Mouse (Mus musculus): ENCODE measurements around the gene Cmtm5.
"Not testable (repeated sequence)": the region's sequence is repeated elsewhere in the genome, so short reads cannot be mapped to it uniquely, and the experiment has no call there.

Gene Cmtm5

GRCm38 (mm10) chr14:54932645-54933150 lies 3.4 kb upstream of the Cmtm5 start, which contains the start of gene Il25:
TSS of gene Il25 (plus strand) at chr14:54932695.
- no peak for DNase-seq (ENCODE audit: low spot score in 2 of 2)

- no peak for DNase-seq (ENCODE audit: low spot score in 2 of 2)
These were observed 735 bp downstream of the Cmtm5 start for GRCm38 (mm10) chr14:54936831-54937160.

- DNase-seq (ENCODE audit: low spot score in 2 of 2), result no peak
These were observed 1.5 kb downstream of the Cmtm5 start for GRCm38 (mm10) chr14:54937361-54938182.

GRCm38 (mm10) chr14:54938431-54939219 lies 2.6 kb downstream of the Cmtm5 start:
- no peak for DNase-seq (ENCODE audit: low spot score in 2 of 2)

GRCm38 (mm10) chr14:54939434-54940175 lies 3.5 kb downstream of the Cmtm5 start:
- no peak for DNase-seq (ENCODE audit: low spot score in 2 of 2)

GRCm38 (mm10) chr14:54940176-54940530 lies 4.1 kb downstream of the Cmtm5 start:
- no peak for DNase-seq (ENCODE audit: low spot score in 2 of 2)

- no peak for DNase-seq (ENCODE audit: low spot score in 2 of 2)
These were observed 5.2 kb downstream of the Cmtm5 start for GRCm38 (mm10) chr14:54941024-54941978.

- DNase-seq (ENCODE audit: low spot score in 2 of 2), result no peak
These were observed 6.4 kb downstream of the Cmtm5 start for GRCm38 (mm10) chr14:54942479-54942878.

GRCm38 (mm10) chr14:54943971-54944370 lies 7.9 kb downstream of the Cmtm5 start:
- DNase-seq (ENCODE audit: low spot score in 2 of 2), result no peak

- no peak for DNase-seq (ENCODE audit: low spot score in 2 of 2)
These were observed 8.9 kb downstream of the Cmtm5 start for GRCm38 (mm10) chr14:54944939-54945338.

- DNase-seq (ENCODE audit: low spot score in 2 of 2), result no peak
These were observed 10.1 kb downstream of the Cmtm5 start for GRCm38 (mm10) chr14:54945975-54946704.

GRCm38 (mm10) chr14:54947008-54947407 lies 10.9 kb downstream of the Cmtm5 start:
- not testable (repeated sequence) for DNase-seq (ENCODE audit: low spot score in 2 of 2)

GRCm38 (mm10) chr14:54948781-54949180 lies 12.7 kb downstream of the Cmtm5 start:
- DNase-seq (ENCODE audit: low spot score in 2 of 2), result no peak

GRCm38 (mm10) chr14:54950493-54950892 lies 14.4 kb downstream of the Cmtm5 start:
- no peak for DNase-seq (ENCODE audit: low spot score in 2 of 2)

- no peak for DNase-seq (ENCODE audit: low spot score in 2 of 2)
These were observed 15.5 kb downstream of the Cmtm5 start for GRCm38 (mm10) chr14:54951587-54951986.

GRCm38 (mm10) chr14:54953664-54954206 lies 17.7 kb downstream of the Cmtm5 start:
- DNase-seq (ENCODE audit: low spot score in 2 of 2), result no peak

GRCm38 (mm10) chr14:54954474-54954873 lies 18.4 kb downstream of the Cmtm5 start:
- DNase-seq (ENCODE audit: low spot score in 2 of 2), result no peak

GRCm38 (mm10) chr14:54955481-54955880 lies 19.4 kb downstream of the Cmtm5 start:
- no peak for DNase-seq (ENCODE audit: low spot score in 2 of 2)

- no peak for DNase-seq (ENCODE audit: low spot score in 2 of 2)
These were observed 20.5 kb downstream of the Cmtm5 start for GRCm38 (mm10) chr14:54956533-54956932.

GRCm38 (mm10) chr14:54958503-54958902 lies 22.4 kb downstream of the Cmtm5 start:
- no peak for DNase-seq (ENCODE audit: low spot score in 2 of 2)

All from frontal cortex, postnatal 14 days (tissue).